Mouse (Mus musculus) limb, embryonic 11.5 days (tissue): Measurements from ENCODE around the gene Slc39a11. TPM values are rescaled to one million over a fixed set of nuclear protein-coding genes. Genes with fewer than 3 reads are reported as not detected.

ENCODE experiments used
- ATAC-seq: fragments of 200-750 bp; cut with Nextera tagmentation; 2 replicates; pipeline ENCODE4 v1.8.0; 2017; ENCODE audit warnings: low read depth; ENCODE audit not compliant: insufficient number of reproducible peaks, low FRiP score, low TSS enrichment
- DNase-seq: peaks from one replicate; pipeline ENCODE4 v3.0.0-alpha.2; 2015; ENCODE audit warnings: low spot score
- H3K27ac ChIP-seq: fragments of 300-500 bp; sonication (generic); replicated peaks from 2 replicates; pipeline ENCODE4 v1.5.1; 2014; ENCODE audit warnings: low read depth, mild to moderate bottlenecking, low read length
- H3K27me3 ChIP-seq: fragments of 300-500 bp; sonication (generic); 2 replicates; pipeline ENCODE4 v1.6.1; 2014; ENCODE audit warnings: mild to moderate bottlenecking, low read length, mixed read lengths; ENCODE audit not compliant: control insufficient read depth, insufficient read depth
- H3K36me3 ChIP-seq: fragments of 300-500 bp; sonication (generic); 2 replicates; pipeline ENCODE4 v1.6.1; 2014; ENCODE audit warnings: mild to moderate bottlenecking, low read length, moderate library complexity, mixed read lengths; ENCODE audit not compliant: control insufficient read depth, insufficient read depth
- H3K4me1 ChIP-seq: fragments of 300-500 bp; sonication (generic); 2 replicates; pipeline ENCODE4 v1.6.1; 2014; ENCODE audit warnings: low read length, mixed read lengths; ENCODE audit not compliant: control insufficient read depth, insufficient read depth
- H3K4me2 ChIP-seq: fragments of 300-500 bp; sonication (generic); 2 replicates; pipeline ENCODE4 v1.6.1; 2014; ENCODE audit warnings: low read depth, mild to moderate bottlenecking, moderate library complexity; ENCODE audit not compliant: severe bottlenecking
- H3K4me3 ChIP-seq: fragments of 300-500 bp; sonication (generic); 2 replicates; pipeline ENCODE4 v1.5.1; 2014; ENCODE audit warnings: low read depth, low read length
- H3K9ac ChIP-seq: fragments of 300-500 bp; sonication (generic); 2 replicates; pipeline ENCODE4 v1.6.1; 2014; ENCODE audit warnings: mild to moderate bottlenecking, low read length
- H3K9me3 ChIP-seq: fragments of 300-500 bp; sonication (generic); 2 replicates; pipeline ENCODE4 v1.6.1; 2016; ENCODE audit warnings: low read length; ENCODE audit not compliant: control insufficient read depth
- WGBS: fragments of 180-500 bp; shearing (Covaris S2); extraction: QIAGEN DNeasy Blood & Tissue Kit; methylation state at CpG from one replicate; pipeline ENCODE4 v1.1.7; 2014; 5-methylcytosine and 5-hydroxymethylcytosine counted together
- polyA plus RNA-seq: library from polyadenylated mRNA; unstranded; fragments of >200 nt; fragmentation: Nextera tagmentation; extraction: Ambion mirVana; gene quantifications from 2 replicates; pipeline ENCODE4 v1.2.1, GENCODE M21; 2014

Slc39a11 gene
- polyA plus RNA-seq, 1 experiment from 2014 or later, result 14.9 TPM

DNA sequence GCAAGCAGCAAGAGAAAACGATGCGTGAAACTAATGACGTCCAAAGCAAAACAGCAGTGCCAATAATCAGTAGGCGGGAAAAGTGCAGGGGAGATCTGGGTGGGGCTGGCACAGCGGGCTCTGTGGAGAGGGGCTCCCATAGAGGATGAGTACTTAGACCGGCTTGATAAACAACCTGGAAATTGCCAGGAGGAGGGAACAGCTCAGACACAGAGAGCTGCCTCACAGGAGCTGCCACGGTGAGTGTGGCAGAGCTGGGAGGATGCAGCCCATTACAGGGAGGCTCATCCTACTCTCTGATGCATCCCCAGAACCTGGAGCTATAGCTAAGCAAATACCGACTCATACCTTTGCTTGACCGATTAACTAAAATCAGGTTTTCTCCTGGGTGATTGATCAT lies 224.0 kb downstream of the Slc39a11 start:
- no peak overlapping the region for H3K27ac ChIP-seq
- no peaks in the 10 kb centered on the region for H3K27me3 ChIP-seq
- H3K4me1 ChIP-seq, result peaks cover 3% of the 10 kb centered on the region; the same call in 1 of the 2 replicates
- no peak overlapping the region for H3K4me2 ChIP-seq
- 61% methylated on average over 9 of the region's 9 CpGs for WGBS
- H3K9ac ChIP-seq, result no peak overlapping the region
- no peak for ATAC-seq
- H3K9me3 ChIP-seq, result no peaks in the 10 kb centered on the region
- no peaks in the 10 kb centered on the region for H3K36me3 ChIP-seq
- DNase-seq, result no peak
- no peak overlapping the region for H3K4me3 ChIP-seq

DNA sequence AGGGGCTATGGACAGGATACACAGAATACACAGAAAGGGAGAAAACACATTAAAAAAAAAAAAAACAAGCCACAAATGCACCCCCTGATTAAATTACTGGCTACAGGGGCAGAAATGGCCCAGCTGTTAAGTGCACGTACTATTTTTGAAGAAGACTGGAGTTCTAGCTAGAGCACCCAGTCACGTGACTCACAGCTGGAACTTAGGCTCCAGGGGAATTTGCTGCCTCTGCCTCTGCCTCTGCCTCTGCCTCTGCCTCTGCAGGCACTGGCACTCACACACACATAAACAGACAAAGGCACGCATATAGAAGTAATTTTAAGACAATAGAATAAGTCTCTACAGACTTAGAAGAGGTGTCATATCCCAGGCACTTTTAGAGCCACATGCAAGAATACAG lies 224.4 kb downstream of the Slc39a11 start:
- H3K27me3 ChIP-seq, result no peaks in the 10 kb centered on the region
- DNase-seq (no peak), ATAC-seq (no peak)
- H3K4me2 ChIP-seq, result no peak overlapping the region
- peaks cover 3% of the 10 kb centered on the region; the same call in 1 of the 2 replicates for H3K4me1 ChIP-seq
- no peaks in the 10 kb centered on the region for H3K36me3 ChIP-seq
- H3K9ac ChIP-seq, result no peak overlapping the region
- H3K9me3 ChIP-seq, result no peaks in the 10 kb centered on the region
- H3K27ac ChIP-seq, result no peak overlapping the region
- H3K4me3 ChIP-seq, result no peak overlapping the region
- WGBS, result 67% methylated on average over 3 of the region's 3 CpGs

DNA sequence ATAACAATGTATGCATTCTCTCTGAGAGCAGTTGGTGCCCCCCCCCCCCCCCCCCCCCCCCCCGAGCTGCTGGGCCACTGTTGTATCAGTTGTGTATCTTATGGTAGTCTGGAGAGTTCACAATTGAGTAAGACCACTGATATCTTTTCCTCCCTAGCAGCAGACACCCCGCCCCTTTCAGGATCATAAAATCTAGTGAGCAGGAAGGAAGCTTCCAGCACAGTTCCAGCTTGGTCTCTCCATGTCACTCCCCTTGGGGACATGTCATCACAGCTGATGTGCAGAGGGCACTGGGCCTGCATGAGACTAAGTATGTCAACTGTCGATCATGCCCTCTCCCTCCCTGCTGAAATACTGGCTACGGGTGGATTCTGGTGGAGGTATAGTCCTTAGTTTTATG lies 225.1 kb downstream of the Slc39a11 start:
- WGBS, result 78% methylated on average over 3 of the region's 4 CpGs
- DNase-seq, result no peak
- Histone ChIP-seq H3K27ac (no peak overlapping the region), H3K4me2 (no peak overlapping the region), H3K36me3 (no peaks in the 10 kb centered on the region), H3K9me3 (no peaks in the 10 kb centered on the region), H3K9ac (no peak overlapping the region), H3K27me3 (no peaks in the 10 kb centered on the region), H3K4me3 (no peak overlapping the region), H3K4me1 (peaks cover 3% of the 10 kb centered on the region; the same call in 1 of the 2 replicates)
- ATAC-seq, result no peak

DNA sequence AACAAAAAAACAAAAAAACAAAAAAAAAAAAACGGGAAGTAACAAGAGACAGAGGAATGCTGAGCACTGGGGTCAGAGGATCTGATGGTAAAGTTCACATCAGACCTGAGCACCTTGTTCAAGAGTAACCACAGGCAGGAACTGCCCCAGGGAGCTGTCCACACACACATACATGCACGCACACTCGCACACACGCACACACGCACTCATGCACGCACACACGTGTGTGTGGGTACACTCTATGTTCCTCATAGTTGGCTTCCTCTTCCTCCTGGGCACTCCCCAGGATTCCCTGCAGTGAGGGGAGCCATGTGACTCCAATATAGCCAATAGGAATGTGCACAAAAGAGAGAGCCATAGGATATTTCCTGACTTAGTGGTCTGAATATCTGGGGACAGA lies 227.3 kb downstream of the Slc39a11 start:
- no peak overlapping the region for H3K27ac ChIP-seq
- peaks cover 3% of the 10 kb centered on the region; the same call in 1 of the 2 replicates for H3K4me1 ChIP-seq
- ATAC-seq (no peak), DNase-seq (no peak)
- H3K9ac ChIP-seq, result no peak overlapping the region
- no peaks in the 10 kb centered on the region for H3K36me3 ChIP-seq
- no peak overlapping the region for H3K4me3 ChIP-seq
- no peak overlapping the region for H3K4me2 ChIP-seq
- 95% methylated on average over 7 of the region's 7 CpGs for WGBS
- H3K27me3 ChIP-seq, result no peaks in the 10 kb centered on the region
- no peaks in the 10 kb centered on the region for H3K9me3 ChIP-seq

DNA sequence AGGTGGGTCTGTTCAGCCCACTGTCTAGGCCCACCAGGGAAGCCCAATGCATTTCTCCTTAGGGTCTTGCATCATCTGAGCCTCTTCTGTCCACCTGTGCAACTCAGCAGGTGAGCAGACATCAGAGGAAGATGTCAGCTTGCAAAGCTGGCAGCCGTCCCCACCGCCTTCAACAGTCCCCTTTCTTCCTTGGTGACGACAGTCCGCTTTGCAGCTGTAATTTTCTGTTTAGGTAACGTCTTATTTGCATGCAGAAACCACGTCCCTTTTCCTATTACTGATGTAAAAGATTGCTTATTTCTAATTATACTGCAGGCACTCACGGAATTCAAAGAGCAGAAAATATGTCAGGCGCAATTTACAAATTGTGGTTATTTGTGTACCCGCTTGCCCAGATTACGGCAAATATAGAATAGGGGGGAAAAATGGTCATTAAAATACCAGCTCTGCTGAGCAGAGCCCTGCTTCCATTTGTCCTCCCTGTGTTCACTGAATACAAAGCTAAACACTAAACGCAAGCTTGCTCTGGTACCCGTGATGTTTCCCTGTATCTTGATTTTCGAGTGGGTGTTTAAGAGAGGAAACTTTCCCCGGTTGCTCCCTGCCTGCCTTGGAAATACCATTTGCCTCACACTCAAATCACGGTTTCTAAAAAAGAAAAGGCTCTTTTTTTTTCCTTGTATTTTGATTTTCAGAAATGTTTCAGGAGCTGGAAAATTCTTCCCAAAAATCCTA lies 230.8 kb downstream of the Slc39a11 start:
- ATAC-seq, result no peak
- no peaks in the 10 kb centered on the region for H3K9me3 ChIP-seq
- no peak overlapping the region for H3K9ac ChIP-seq

DNA sequence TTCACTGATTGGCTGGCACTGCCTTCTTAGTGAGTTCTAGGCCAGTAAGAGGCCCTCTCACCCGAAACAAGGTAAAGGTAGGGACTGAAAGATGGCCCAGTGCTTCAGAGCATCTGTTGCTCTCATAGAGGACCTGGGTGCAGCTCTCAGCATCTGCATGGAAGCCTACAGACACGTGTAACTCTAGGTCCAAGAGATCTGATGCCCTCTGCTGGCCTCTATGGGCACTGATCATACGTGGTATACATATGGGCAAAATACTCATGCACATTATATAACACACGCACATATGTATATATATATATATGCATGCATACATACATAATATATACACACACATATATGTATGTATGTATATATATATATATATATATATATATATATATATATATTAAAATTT lies 231.9 kb downstream of the Slc39a11 start:
- Histone ChIP-seq H3K9me3 (no peaks in the 10 kb centered on the region), H3K36me3 (no peaks in the 10 kb centered on the region), H3K27ac (no peak overlapping the region), H3K4me1 (no peaks in the 10 kb centered on the region), H3K4me3 (no peak overlapping the region), H3K4me2 (no peak overlapping the region), H3K9ac (no peak overlapping the region), H3K27me3 (no peaks in the 10 kb centered on the region)
- DNase-seq, result no peak
- ATAC-seq, result no peak
- 89% methylated on average over 4 of the region's 4 CpGs for WGBS

More for the DNA sequence above, 230.8 kb downstream of the Slc39a11 start:
- H3K4me2 ChIP-seq, result no peak overlapping the region
- H3K27me3 ChIP-seq, result no peaks in the 10 kb centered on the region
- no peak overlapping the region for H3K4me3 ChIP-seq
- H3K36me3 ChIP-seq, result no peaks in the 10 kb centered on the region
- no peaks in the 10 kb centered on the region for H3K4me1 ChIP-seq
- 85% methylated on average over 15 of the region's 15 CpGs for WGBS
- H3K27ac ChIP-seq, result no peak overlapping the region
- DNase-seq, result no peak

DNA sequence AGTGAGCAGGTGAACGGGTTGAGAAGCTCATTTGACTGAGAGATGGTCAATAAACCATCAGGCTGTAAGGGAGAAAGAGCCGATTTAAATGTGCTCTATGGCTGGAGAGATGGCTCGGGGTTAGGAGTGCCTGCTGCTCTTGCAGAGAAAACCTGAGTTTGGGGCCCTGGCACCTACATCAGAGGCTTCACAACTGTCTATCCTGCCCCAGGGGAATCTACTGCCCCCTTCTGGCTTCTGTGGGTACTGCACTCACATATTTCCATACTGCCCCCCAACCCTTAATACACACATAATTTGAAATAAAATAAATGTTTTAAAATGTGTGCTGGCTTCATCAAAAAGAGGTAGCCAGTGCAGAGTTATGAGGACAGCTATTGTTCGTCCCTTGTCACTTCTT lies 237.3 kb downstream of the Slc39a11 start:
- Histone ChIP-seq H3K9ac (no peak overlapping the region), H3K36me3 (no peaks in the 10 kb centered on the region), H3K4me3 (no peak overlapping the region), H3K27me3 (no peaks in the 10 kb centered on the region), H3K4me1 (no peaks in the 10 kb centered on the region), H3K9me3 (no peaks in the 10 kb centered on the region), H3K4me2 (no peak overlapping the region), H3K27ac (no peak overlapping the region)
- 85% methylated on average over 4 of the region's 4 CpGs for WGBS
- ATAC-seq, result no peak
- no peak for DNase-seq

DNA sequence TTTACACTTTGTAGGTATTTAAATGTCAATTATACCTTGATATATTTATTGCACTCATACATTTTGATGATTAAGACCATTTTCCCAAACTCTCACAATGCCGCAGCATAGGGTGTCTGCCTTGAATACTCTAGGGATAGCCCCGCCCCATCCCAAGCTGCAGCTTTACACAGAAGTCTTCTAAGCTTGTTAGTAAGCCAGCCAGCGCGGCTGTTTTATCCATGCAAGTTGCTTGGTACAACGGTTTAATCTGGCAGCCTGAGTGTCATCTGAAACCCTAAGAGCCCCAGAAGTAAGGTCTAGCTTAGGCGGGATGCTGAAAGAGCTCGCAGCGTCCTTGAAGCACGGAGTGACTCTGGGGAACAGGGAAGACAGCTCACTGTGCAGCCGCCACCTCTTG lies 238.1 kb downstream of the Slc39a11 start:
- ATAC-seq, result no peak
- Histone ChIP-seq H3K9me3 (no peaks in the 10 kb centered on the region), H3K9ac (no peak overlapping the region), H3K27me3 (no peaks in the 10 kb centered on the region), H3K4me3 (no peak overlapping the region), H3K4me1 (no peaks in the 10 kb centered on the region), H3K36me3 (no peaks in the 10 kb centered on the region), H3K27ac (no peak overlapping the region), H3K4me2 (no peak overlapping the region)
- 81% methylated on average over 10 of the region's 10 CpGs for WGBS
- no peak for DNase-seq

DNA sequence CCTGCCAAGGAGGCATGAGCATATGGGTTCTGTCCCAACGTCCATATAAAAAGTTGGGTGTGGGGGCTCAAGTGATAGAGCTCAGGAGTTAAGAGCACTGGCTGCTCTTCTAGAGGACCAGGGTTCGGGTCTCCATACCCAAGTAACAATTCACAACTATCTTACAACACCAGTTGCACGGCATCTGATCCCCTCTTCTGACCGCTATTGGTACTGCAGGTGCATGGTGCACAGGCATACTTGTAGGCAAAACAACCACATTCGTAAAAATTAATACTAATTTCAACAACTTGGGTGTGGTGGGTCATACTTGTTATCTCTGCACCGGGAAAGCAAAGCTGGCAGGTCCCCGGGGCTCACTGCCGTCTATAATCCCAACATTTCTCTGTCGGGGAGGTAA lies 240.8 kb downstream of the Slc39a11 start:
- Histone ChIP-seq H3K27me3 (no peaks in the 10 kb centered on the region), H3K4me3 (no peak overlapping the region), H3K36me3 (no peaks in the 10 kb centered on the region), H3K4me2 (no peak overlapping the region), H3K4me1 (no peaks in the 10 kb centered on the region), H3K9ac (no peak overlapping the region), H3K9me3 (no peaks in the 10 kb centered on the region), H3K27ac (no peak overlapping the region)
- WGBS, result 90% methylated on average over 9 of the region's 9 CpGs
- ATAC-seq (no peak), DNase-seq (peak; percentile 37)
